7 mouse cellular contexts compared by ENCODE assay signal in the genomic region with DNA sequence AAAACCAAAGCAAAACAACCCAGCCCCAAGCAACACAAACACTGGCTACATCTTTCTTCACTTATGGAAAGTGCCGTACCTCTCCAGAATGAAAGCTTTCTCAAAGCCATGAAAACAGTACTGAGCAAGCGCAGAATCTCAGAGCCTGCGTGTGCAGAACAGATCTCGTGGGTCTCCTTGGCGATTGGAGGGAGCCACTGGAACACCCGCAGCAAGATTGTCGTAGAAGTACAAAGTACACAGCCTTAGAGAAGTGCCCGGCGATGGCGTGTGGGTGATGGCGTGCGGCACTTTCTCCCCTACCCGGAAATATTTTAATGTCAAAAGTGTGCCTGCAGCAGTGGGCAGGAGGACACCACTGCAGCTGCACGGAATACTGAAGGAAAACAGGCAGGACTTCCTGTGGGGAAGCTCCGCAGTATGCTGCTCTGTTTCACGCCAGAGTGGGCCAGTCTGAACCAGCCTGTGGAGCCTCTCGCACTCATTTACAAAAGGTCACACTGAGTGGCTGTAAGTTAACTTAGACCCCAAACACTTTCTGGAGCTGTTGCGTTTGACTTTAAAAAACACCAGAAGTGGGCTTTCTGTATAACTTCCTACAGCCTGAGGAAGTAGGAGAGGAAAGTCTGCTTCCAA. TPM values are rescaled to one million over a fixed set of nuclear protein-coding genes. Genes with fewer than 3 reads are reported as not detected.
DNase-seq lines count a peak whose midpoint lies in the region; ATAC-seq lines count a peak whose summit lies in the region.

No protein-coding gene starts in this region.

- no peak overlapping the region for H3K9ac ChIP-seq in intestine, embryonic 14.5 days (ENCODE audit: low read length)
- H3K9ac ChIP-seq in liver, embryonic 15.5 days, result no peak overlapping the region
- no peak overlapping the region for H3K9ac ChIP-seq in forebrain, embryonic 15.5 days (replicated peaks)

- no peak overlapping the region for H3K27ac ChIP-seq in brown adipose tissue, adult 24 weeks (replicated peaks; ENCODE audit: low read depth, low read length)
- no peak overlapping the region for H3K27ac ChIP-seq in intestine, embryonic 14.5 days (ENCODE audit: low read depth)
- no peak overlapping the region for H3K27ac ChIP-seq in liver, embryonic 15.5 days (replicated peaks)
- no peak overlapping the region for H3K27ac ChIP-seq in forebrain, embryonic 15.5 days (replicated peaks)

- ATAC-seq in intestine, embryonic 14.5 days (replicated peaks; ENCODE audit: low FRiP score, low TSS enrichment, low read depth), result no peak
- no peak for ATAC-seq in liver, embryonic 15.5 days (ENCODE audit: insufficient read depth)
- ATAC-seq in forebrain, embryonic 15.5 days (replicated peaks), result no peak

- H3K36me3 ChIP-seq in intestine, embryonic 14.5 days (ENCODE audit: control insufficient read depth, insufficient read depth, low read length), result no peaks in the 10 kb centered on the region
- no peaks in the 10 kb centered on the region for H3K36me3 ChIP-seq in liver, embryonic 15.5 days (replicated peaks)
- no peaks in the 10 kb centered on the region for H3K36me3 ChIP-seq in forebrain, embryonic 15.5 days

- WGBS in intestine, embryonic 14.5 days, result 47% methylated on average over 18 of the region's 18 CpGs
- 30% methylated on average over 18 of the region's 18 CpGs for WGBS in liver, embryonic 15.5 days (ENCODE audit: insufficient replicate concordance)
- WGBS in forebrain, embryonic 15.5 days, result 58% methylated on average over 18 of the region's 18 CpGs

- H3K4me1 ChIP-seq in brown adipose tissue, adult 24 weeks (ENCODE audit: control insufficient read depth, insufficient read depth, insufficient read length, low read length), result no peaks in the 10 kb centered on the region
- 0 out of 2 replicates have a peak, but pooled peaks cover 5% of the 10 kb centered on the region for H3K4me1 ChIP-seq in intestine, embryonic 14.5 days (replicated peaks; ENCODE audit: control insufficient read depth, insufficient read depth, low read length)
- no peaks in the 10 kb centered on the region for H3K4me1 ChIP-seq in liver, embryonic 15.5 days (replicated peaks)
- peaks cover 6% of the 10 kb centered on the region for H3K4me1 ChIP-seq in forebrain, embryonic 15.5 days

- H3K9me3 ChIP-seq in intestine, embryonic 14.5 days (ENCODE audit: control insufficient read depth, low read length), result no peaks in the 10 kb centered on the region
- no peaks in the 10 kb centered on the region for H3K9me3 ChIP-seq in liver, embryonic 15.5 days (replicated peaks)
- H3K9me3 ChIP-seq in forebrain, embryonic 15.5 days, result no peaks in the 10 kb centered on the region

- H3K4me3 ChIP-seq in brown adipose tissue, adult 24 weeks (ENCODE audit: insufficient read depth, low read depth, low read length), result peak overlapping the region; percentile 48
- no peak overlapping the region for H3K4me3 ChIP-seq in intestine, embryonic 14.5 days (ENCODE audit: low read depth, low read length)
- H3K4me3 ChIP-seq in liver, embryonic 15.5 days (replicated peaks), result peak overlapping the region; percentile 28
- no peak overlapping the region for H3K4me3 ChIP-seq in forebrain, embryonic 15.5 days

- no peaks in the 10 kb centered on the region for H3K27me3 ChIP-seq in intestine, embryonic 14.5 days (replicated peaks; ENCODE audit: control insufficient read depth, insufficient read depth, low read length)
- H3K27me3 ChIP-seq in liver, embryonic 15.5 days, result no peaks in the 10 kb centered on the region
- H3K27me3 ChIP-seq in forebrain, embryonic 15.5 days, result no peaks in the 10 kb centered on the region

- peak; percentile 85 for DNase-seq in ES-CJ7 (ENCODE audit: low read depth, low spot score)
- no peak for DNase-seq in intestine, embryonic 14.5 days (ENCODE audit: low spot score)
- no peak for DNase-seq in urinary bladder, postnatal 10 days (ENCODE audit: low spot score)
- DNase-seq in right cerebral cortex, postnatal 4 days, result no peak

- peak overlapping the region; percentile 34 for H3K4me2 ChIP-seq in intestine, embryonic 14.5 days (ENCODE audit: low read length)
- H3K4me2 ChIP-seq in liver, embryonic 15.5 days, result peak overlapping the region; percentile 52
- no peak overlapping the region for H3K4me2 ChIP-seq in forebrain, embryonic 15.5 days (replicated peaks)

RNA-seq across cellular contexts. Expression of a gene that starts 46.7 kb away (rescaled TPM):
- 2.8 TPM in 2 replicates for polyA plus RNA-seq in brown adipose tissue, adult 24 weeks (2012; ENCODE audit: insufficient read depth, insufficient read length, missing spikeins)
- polyA plus RNA-seq in intestine, embryonic 14.5 days (2014; fragmentation: Nextera tagmentation; extraction: Ambion mirVana), result 4.5 and 5.2 TPM in 2 replicates
- 1.2 and 1.6 TPM in 2 replicates for polyA plus RNA-seq in liver, embryonic 15.5 days (2015; fragmentation: Nextera tagmentation; extraction: Ambion mirVana)
- 2.5 and 3.2 TPM in 2 replicates for polyA plus RNA-seq in forebrain, embryonic 15.5 days (2015; fragmentation: Nextera tagmentation; extraction: Ambion mirVana)

RNA-seq across cellular contexts. Expression of a gene that starts 51.7 kb away (rescaled TPM):
- polyA plus RNA-seq in brown adipose tissue, adult 24 weeks (2012; ENCODE audit: insufficient read depth, insufficient read length, missing spikeins), result not detected in 2 replicates
- polyA plus RNA-seq in intestine, embryonic 14.5 days (2014; fragmentation: Nextera tagmentation; extraction: Ambion mirVana), result 0.27 and 0.68 TPM in 2 replicates
- not detected in 2 replicates for polyA plus RNA-seq in liver, embryonic 15.5 days (2015; fragmentation: Nextera tagmentation; extraction: Ambion mirVana)
- 0.10 and 0.19 TPM in 2 replicates for polyA plus RNA-seq in forebrain, embryonic 15.5 days (2015; fragmentation: Nextera tagmentation; extraction: Ambion mirVana)

Comparison
In these comparisons a context has a peak if more than half of its experiments do, and no peak if none do; other contexts are left out.
1. H3K4me3 ChIP-seq: peak in brown adipose tissue, adult 24 weeks (single experiment) and liver, embryonic 15.5 days (single experiment); none in intestine, embryonic 14.5 days (single experiment) and forebrain, embryonic 15.5 days (single experiment).